Mouse (Mus musculus) heart, adult 2 months (tissue): Measurements from ENCODE around the gene Lca5.

Source experiments
- CTCF ChIP-seq: fragments of 200-600 bp; IDR thresholded peaks from 2 replicates; pipeline ENCODE4 v1.8.1; 2022; ENCODE audit warnings: antibody characterized with exemption, mild to moderate bottlenecking, moderate library complexity
- POLR2A ChIP-seq: fragments of 200-500 bp; IDR thresholded peaks from 2 replicates; pipeline ENCODE4 v1.6.1; 2011; ENCODE audit warnings: mild to moderate bottlenecking, low read depth, low read length, control low read depth; ENCODE audit not compliant: insufficient read depth

- TF ChIP-seq POLR2A (no peak), CTCF (no peak)
Measured at GRCm38 (mm10) chr9:83385301-83385700, 55.6 kb downstream of the Lca5 start.
